In genomic region chr2:160648097-160648496, GRCm38 (mm10) we compare ENCODE assay signal across 8 mouse cellular contexts. TPM values are rescaled to one million over a fixed set of nuclear protein-coding genes. Genes with fewer than 3 reads are reported as not detected.
DNase-seq lines count a peak whose midpoint lies in the region; ATAC-seq and TF ChIP-seq lines count a peak whose summit lies in the region.

No protein-coding gene starts in this region.

- no peaks in the 10 kb centered on the region for H3K27me3 ChIP-seq in heart, embryonic 13.5 days (replicated peaks)
- H3K27me3 ChIP-seq in ES-Bruce4 (ENCODE audit: control insufficient read depth, insufficient read depth, low read length, poor library complexity, severe bottlenecking), result no peaks in the 10 kb centered on the region
- H3K27me3 ChIP-seq in forebrain, postnatal 0 days (ENCODE audit: insufficient read depth, low read length), result no peaks in the 10 kb centered on the region
- no peaks in the 10 kb centered on the region for H3K27me3 ChIP-seq in liver, embryonic 16.5 days (ENCODE audit: control insufficient read depth, insufficient read depth, low read depth, low read length)

- H3K9me3 ChIP-seq in heart, embryonic 13.5 days, result no peaks in the 10 kb centered on the region
- 0 out of 2 replicates have a peak, but pooled peaks cover 5% of the 10 kb centered on the region for H3K9me3 ChIP-seq in ES-Bruce4 (replicated peaks; ENCODE audit: control insufficient read depth, insufficient read depth, low read length, poor library complexity, severe bottlenecking)
- no peaks in the 10 kb centered on the region for H3K9me3 ChIP-seq in forebrain, postnatal 0 days (ENCODE audit: low read length)
- no peaks in the 10 kb centered on the region for H3K9me3 ChIP-seq in liver, embryonic 16.5 days (replicated peaks; ENCODE audit: control insufficient read depth, low read length)

- peaks cover 18% of the 10 kb centered on the region for H3K36me3 ChIP-seq in heart, embryonic 13.5 days
- peaks cover 11% of the 10 kb centered on the region for H3K36me3 ChIP-seq in ES-Bruce4 (ENCODE audit: control insufficient read depth, insufficient read depth, low read length, poor library complexity, severe bottlenecking)
- no peaks in the 10 kb centered on the region for H3K36me3 ChIP-seq in forebrain, postnatal 0 days (ENCODE audit: insufficient read depth)
- peaks cover 10% of the 10 kb centered on the region for H3K36me3 ChIP-seq in liver, embryonic 16.5 days (ENCODE audit: control insufficient read depth, insufficient read depth)

- no peak for TF ChIP-seq POLR2A in ES-Bruce4 (IDR thresholded peaks at IDR 0.05; ENCODE audit: insufficient read depth, low read length)

- 22% methylated on average over 2 of the region's 2 CpGs for WGBS in heart, embryonic 13.5 days
- WGBS in forebrain, postnatal 0 days, result 17% methylated on average over 2 of the region's 2 CpGs
- WGBS in liver, embryonic 16.5 days (ENCODE audit: insufficient replicate concordance), result 19% methylated on average over 2 of the region's 2 CpGs

- no peak for ATAC-seq in heart, embryonic 13.5 days (ENCODE audit: extremely low read depth, insufficient number of reproducible peaks, low FRiP score, low TSS enrichment)
- ATAC-seq in forebrain, postnatal 0 days, result no peak
- no peak for ATAC-seq in liver, embryonic 16.5 days (ENCODE audit: low read depth)

- peak overlapping the region; percentile 76 for H3K4me2 ChIP-seq in heart, embryonic 13.5 days
- peak overlapping the region; percentile 60 for H3K4me2 ChIP-seq in forebrain, postnatal 0 days (ENCODE audit: low read depth)
- H3K4me2 ChIP-seq in liver, embryonic 16.5 days (ENCODE audit: low read depth, low read length), result peak overlapping the region; percentile 73

- TF ChIP-seq EP300 in ES-Bruce4 (IDR thresholded peaks at IDR 0.05; ENCODE audit: insufficient read depth, low read depth, low read length), result no peak

- no peak for TF ChIP-seq CTCF in ES-Bruce4 (IDR thresholded peaks at IDR 0.05; ENCODE audit: low read depth, low read length)
- no peak for TF ChIP-seq CTCF in forebrain, postnatal 0 days (IDR thresholded peaks at IDR 0.05; ENCODE audit: low read depth)

- H3K9ac ChIP-seq in heart, embryonic 13.5 days, result peak overlapping the region; percentile 100
- H3K9ac ChIP-seq in ES-Bruce4 (ENCODE audit: low read depth, poor library complexity, severe bottlenecking), result peak overlapping the region; percentile 56
- peak overlapping the region; percentile 100 for H3K9ac ChIP-seq in forebrain, postnatal 0 days
- peak overlapping the region; percentile 63 for H3K9ac ChIP-seq in liver, embryonic 16.5 days (ENCODE audit: low read depth, low read length)

- DNase-seq in heart, adult 8-10 months (ENCODE audit: low spot score), result no peak
- no peak for DNase-seq in forebrain, postnatal 0 days
- DNase-seq in embryo, embryonic 10.5 days (ENCODE audit: low spot score), result no peak
- no peak for DNase-seq in layer of hippocampus, adult 18-20 months (ENCODE audit: low spot score in 2 of 2)
- DNase-seq in adrenal gland, postnatal 25 days, result no peak

- H3K4me1 ChIP-seq in heart, embryonic 13.5 days, result peaks cover 51% of the 10 kb centered on the region
- no peaks in the 10 kb centered on the region for H3K4me1 ChIP-seq in ES-Bruce4 (ENCODE audit: control insufficient read depth, insufficient read depth, low read length)
- H3K4me1 ChIP-seq in forebrain, postnatal 0 days (ENCODE audit: insufficient read depth), result peaks cover 19% of the 10 kb centered on the region
- H3K4me1 ChIP-seq in liver, embryonic 16.5 days (ENCODE audit: control insufficient read depth, low read depth, low read length), result peaks cover 26% of the 10 kb centered on the region

- H3K27ac ChIP-seq in heart, embryonic 13.5 days (replicated peaks), result no peak overlapping the region; the same call in 1 of the 2 replicates
- H3K27ac ChIP-seq in ES-Bruce4 (ENCODE audit: insufficient read depth, low read length), result no peak overlapping the region
- no peak overlapping the region for H3K27ac ChIP-seq in forebrain, postnatal 0 days (ENCODE audit: low read depth, low read length)
- peak overlapping the region; percentile 71 for H3K27ac ChIP-seq in liver, embryonic 16.5 days (ENCODE audit: low read length)

- H3K4me3 ChIP-seq in heart, embryonic 13.5 days, result peak overlapping the region; percentile 100
- H3K4me3 ChIP-seq in ES-Bruce4 (ENCODE audit: low read depth, low read length), result no peak overlapping the region
- H3K4me3 ChIP-seq in forebrain, postnatal 0 days (ENCODE audit: low read depth, low read length), result peak overlapping the region; percentile 99
- peak overlapping the region; percentile 81 for H3K4me3 ChIP-seq in liver, embryonic 16.5 days (ENCODE audit: low read depth, low read length)

RNA-seq across cellular contexts. Expression of gene Top1, which starts 2.4 kb away (rescaled TPM):
- polyA plus RNA-seq in heart, embryonic 13.5 days (2015; fragmentation: Nextera tagmentation; extraction: Ambion mirVana), result 44.9 and 48.0 TPM in 2 replicates
- total RNA-seq in heart, adult 8-10 months (2022), result 10 to 100 TPM; 39.8 to 46.9 (median 43.0) TPM
- 156 and 174 TPM in 2 replicates for polyA plus RNA-seq in ES-Bruce4 (2011; ENCODE audit: insufficient read depth, insufficient read length, low read depth, missing spikeins)
- 42.5 and 56.7 TPM in 2 replicates for total RNA-seq in forebrain, postnatal 0 days (2014; rRNA removed)
- polyA plus RNA-seq in forebrain, postnatal 0 days (2015; fragmentation: Nextera tagmentation; extraction: Ambion mirVana), result 35.4 and 46.1 TPM in 2 replicates
- polyA plus RNA-seq in liver, embryonic 16.5 days (2015; fragmentation: Nextera tagmentation; extraction: Ambion mirVana), result 55.7 and 60.3 TPM in 2 replicates
- total RNA-seq in layer of hippocampus, adult 18-20 months (2021), result 10 to 100 TPM; 79.0 to 80.3 TPM
- total RNA-seq in adrenal gland, postnatal 25 days (2021), result 89.8 and 97.7 TPM in 2 replicates
